Mouse (Mus musculus) E14TG2a.4 (cell line): ENCODE measurements around the gene Rho.

Source experiments
- CTCF ChIP-seq: conservative IDR thresholded peaks from 2 replicates; pipeline ENCODE4 v1.5.1; 2014; ENCODE audit warnings: low read length
- POU5F1 ChIP-seq: IDR thresholded peaks from 2 replicates; pipeline ENCODE4 v1.6.1; 2014; ENCODE audit warnings: low read length, borderline replicate concordance

GRCm38 (mm10) chr6:115956922-115957601 is 25.5 kb downstream of the Rho start:
- TF ChIP-seq CTCF, result no peak
- TF ChIP-seq POU5F1, result no peak
